Mouse (Mus musculus) neural tube, embryonic 10.5 days (tissue): Measurements from ENCODE around the gene Ogfod3.

Source experiments
- DNase-seq: peaks from one replicate; pipeline ENCODE4 v3.0.0-alpha.2; 2017; ENCODE audit warnings: low spot score; ENCODE audit errors: extremely low spot score

The Ogfod3 gene

DNA sequence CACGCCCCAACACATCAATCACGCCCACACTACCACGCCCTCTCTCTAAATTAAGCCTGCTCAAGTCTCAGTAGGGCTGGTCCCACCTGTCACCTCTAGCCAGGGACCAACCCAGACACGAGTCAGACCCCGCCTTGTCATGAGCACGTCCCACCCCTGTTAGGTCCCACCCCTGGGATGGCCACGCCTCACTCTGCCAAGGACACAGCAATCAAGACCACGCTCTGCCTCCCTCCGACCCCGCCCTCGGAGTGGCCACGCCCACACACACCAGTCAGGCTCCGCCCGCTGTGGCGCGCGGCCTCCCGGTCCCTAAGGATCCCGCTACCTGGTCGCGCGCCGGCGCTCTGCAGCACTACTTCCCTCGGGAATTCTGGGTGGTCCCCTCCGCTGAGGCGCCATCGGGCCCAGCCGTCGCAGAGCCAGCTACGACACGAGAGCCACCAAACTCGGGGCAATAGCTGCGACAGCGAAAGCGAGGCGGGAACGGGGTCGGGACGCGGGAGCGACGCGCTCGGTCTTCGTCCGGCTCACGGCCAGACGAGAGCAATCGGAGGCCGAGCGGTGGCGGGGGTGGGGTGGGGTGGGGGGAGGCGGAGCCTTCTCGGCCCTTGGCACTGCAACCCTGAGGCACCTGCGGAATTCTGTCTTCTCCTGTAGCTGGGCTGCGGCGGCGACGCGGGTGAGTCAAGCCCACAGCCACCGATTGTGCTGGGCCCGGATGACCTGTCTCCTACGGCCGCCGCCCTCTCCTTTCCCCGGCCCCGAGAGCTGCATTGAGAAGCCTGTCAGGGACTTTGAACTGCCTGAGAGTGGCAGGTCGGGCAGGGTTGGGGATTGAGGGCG lies at the start of gene Ogfod3, which contains the start of gene Hexdc:
Gene Ogfod3 (minus strand): TSS at position 551 of the 846 bp plus-strand sequence.
Gene Hexdc (plus strand): TSS at position 273 of the 846 bp plus-strand sequence.
- DNase-seq = peak; percentile 98

DNA sequence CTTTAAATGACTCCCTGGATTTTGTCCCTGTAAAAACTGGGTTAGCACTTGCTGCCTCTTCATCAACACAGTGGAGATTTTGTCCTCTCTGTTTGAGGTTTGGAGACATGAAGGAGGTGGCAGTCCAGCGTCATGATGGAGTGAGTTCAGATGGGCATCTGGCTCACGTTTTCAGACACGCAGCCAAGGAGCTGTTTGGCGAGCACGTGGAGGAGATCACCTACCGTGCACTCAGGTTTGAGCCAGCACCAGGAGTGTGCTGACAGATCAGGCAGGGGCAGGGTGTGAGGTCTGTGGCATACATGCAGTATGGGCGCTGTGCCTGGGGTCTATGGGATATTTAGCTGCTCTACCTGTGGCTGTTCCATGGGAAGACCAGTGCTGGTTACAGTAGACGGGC lies 45.7 kb upstream of the Ogfod3 start:
- DNase-seq = no peak

DNA sequence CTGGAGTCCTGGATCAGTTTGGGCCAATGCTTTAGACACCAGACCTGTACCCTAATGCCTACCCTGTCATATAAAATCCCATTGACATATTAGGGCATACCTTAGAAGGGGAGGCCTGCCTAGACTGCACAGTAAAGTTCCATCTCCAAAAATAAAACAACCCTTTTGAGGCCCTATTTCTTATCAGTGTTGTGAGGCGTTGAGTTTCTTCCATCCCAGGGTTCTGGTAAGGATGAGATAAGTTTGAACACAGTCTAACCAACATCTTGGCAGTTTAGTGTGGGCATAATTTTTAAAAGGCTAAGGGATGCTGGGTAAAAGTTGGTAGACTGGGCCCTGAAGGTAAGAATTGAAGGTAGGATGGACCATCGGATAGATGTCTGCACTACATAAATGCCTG lies 35.2 kb upstream of the Ogfod3 start:
- no peak for DNase-seq

DNA sequence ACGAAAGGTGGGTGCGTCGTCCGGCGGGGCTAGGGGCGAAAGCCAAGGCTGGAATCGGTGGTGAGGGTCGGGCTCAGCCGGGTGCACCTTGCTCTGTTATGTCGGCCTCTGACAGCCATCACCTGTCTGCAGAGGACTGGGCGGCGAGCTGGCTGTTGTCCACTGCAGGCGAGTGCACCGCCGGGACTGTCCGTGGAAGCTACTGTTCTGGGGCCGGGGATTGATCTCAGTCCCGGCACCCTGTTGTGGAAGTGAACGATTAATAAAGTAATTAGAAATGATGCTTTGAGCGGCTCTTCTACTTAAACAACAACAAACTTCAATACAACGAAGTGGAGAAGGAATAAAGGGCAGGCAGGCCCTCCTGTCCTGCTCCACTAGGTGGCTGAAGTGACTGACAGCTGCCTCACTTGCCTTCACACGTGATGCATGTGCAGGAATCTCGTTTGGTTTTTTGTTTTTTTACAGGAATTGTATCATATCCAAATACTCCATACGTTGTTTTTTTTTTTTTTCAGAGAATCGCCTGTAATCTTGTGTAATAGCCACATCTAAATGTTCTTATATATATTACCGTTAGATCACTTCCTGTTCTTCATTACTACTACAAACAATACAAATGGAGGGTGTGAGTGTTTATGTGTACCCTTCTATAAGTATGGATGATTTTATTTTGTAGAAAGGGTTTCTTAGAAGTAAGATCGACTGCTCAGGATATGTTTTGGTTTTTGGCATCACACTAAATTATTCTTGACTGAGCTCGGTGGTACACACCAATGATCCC lies 33.0 kb upstream of the Ogfod3 start:
- DNase-seq = no peak

DNA sequence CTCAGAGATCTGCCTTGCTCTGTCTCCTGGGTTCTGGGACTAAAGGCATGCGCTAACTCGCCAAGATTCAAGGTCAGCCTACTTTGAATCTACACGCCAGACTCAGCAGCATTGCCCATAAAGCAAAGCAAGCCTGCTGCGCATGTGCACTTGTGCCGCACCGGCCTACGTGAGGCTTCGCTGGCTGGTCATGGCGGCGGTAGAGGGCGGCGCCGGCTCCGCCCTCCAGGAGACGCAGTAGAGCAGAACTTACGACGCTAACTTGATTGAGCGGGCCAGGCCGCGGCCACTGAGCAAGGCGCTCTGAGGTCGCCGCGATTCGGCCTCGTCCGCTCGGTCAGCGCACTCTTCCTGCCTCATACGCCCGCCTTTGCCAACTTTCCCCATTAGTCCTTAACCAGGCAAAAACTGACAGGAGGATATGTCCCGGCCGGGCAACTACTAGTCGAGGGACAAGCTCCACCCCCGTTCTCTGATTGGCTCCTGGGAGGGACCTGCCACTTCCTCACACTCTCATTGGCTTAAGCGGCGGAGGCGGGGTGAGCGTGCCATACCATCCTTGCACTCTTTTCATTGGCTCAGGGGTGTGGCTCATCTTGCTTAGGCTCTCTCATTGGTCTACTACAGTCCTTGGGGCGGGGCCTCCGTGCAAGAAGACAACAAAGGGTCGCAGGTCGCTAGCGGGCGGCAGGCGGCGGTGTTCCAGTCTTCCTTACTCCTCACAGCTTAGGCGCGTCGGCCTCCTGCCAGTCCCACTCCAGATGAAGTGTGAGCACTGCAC lies 32.2 kb upstream of the Ogfod3 start, which contains the start of gene Narf:
Gene Narf (plus strand): TSS at position 690 of the 781 bp plus-strand sequence.
- peak; percentile 99 for DNase-seq

DNA sequence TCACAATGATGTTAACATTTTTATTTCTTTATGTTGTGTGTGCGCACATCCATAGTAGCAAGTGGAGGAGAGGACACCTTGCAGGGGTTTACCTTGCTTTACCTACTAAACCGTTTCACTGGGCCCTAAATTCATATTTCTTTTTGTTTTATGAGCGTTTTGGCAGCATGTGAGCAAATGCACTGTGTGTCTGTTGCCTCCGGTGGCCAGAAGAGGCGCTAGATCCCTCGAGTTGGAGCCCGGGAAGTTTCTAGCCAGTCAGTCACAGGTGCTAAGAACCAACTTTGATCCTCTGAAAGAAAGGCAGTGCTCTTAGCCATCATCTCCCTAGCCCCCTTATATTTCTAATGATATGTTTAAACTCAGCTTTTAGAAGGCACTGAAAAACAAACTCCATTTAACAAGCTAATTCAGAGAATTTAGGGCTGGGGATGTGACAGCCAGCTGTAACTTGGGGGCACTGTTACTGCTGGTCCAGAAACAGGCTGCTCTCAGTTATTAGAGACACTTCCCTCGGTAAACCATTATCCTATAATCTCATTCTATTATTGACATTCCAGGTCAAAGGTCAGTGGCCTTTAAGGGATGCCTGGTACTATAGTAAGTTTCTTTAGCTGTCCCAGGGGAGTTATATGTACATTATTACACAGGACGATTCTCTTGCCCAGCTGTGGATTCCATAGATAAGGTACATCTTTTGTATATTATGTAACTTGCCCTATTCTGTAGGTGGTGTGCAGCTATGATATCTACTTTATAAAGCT lies 31.1 kb upstream of the Ogfod3 start:
- DNase-seq = peak; percentile 33

DNA sequence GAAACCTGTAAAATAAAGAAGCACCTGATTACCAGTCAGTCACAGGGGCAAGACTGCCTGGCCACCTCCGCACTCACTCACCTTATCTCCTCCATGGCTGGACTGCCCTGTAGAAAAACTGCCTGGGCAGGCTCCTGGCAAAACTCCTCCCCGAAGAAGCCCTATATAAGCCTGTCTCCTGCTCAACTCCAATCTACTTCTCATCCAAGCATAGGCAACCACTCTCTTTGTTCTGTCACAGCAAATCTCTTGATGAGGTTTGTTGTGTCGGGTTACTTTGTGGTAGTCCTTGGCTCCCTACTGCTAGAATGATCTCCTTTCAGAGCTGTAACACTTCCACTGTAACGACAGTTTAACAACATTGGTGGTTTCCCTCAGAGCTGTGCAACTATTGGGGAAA lies 28.2 kb upstream of the Ogfod3 start:
- no peak for DNase-seq

DNA sequence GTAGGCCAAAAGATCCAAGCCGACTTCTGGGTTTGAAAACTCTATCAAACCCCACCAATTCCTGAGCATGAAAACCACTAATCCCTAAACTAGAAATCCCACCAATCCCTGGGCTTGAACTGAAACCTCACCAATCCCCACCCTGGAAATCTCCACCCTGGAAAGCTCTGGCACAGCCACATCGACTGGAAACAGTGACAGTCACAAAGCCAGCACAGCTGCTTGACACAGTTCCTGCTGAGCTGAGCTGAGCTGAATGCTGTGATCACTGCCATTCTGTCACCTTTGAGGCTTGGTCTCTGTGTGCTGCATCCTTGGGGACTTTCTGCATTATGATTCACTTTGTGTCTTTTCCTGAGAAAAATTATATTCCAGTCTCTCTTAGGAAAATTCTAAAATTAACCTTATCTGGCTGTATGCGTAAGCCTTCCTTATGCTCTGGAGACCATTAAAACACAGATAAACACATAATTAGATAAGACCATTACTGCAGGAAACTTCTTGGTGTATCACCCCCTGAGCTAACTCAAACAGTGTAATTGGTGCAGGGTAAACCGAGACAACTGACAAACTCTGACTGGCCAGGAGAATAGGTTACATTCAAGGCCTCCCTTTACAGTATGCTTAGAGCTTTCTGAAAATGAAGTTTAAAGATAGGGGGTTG lies 27.2 kb upstream of the Ogfod3 start:
- DNase-seq = no peak

DNA sequence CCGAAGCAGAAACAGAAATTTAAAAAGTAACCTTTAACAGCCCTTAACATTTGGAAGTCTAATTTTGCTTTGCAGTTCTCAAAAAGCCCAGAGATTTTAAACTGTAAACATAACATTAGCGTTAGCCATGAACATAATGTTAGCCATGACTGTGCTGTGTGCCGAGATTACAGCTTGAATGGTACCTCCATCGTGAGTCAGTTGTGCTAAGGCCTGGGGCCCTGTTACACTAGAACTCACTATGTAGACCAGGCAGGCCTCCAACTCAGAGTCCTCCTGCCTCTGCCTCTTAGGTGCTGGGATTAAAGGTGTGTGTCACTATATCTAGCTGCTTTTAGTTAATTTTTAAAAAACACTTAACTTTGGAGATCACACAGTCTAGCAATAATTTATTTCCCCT lies 26.7 kb upstream of the Ogfod3 start:
- DNase-seq = no peak

DNA sequence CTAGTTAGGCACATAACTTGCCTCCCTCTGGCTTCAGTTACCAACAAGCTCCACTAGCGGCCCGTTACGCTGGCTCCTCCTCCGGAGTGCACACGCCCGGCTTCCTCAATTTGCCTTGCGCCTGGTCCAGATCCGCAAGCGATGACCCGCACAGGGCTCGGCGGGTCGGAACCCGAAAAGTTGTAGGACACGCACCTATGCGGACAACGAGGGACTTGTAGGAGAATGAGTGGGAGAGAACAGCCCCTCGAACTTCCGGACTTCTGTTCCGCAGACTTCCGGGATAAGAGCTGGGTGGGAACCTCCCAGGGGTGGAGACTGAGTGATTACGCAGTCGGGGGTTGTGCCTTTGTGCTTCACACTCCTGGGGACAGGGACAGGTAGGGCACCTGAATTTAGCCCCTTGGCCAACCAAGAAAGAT lies 24.5 kb upstream of the Ogfod3 start, which contains the start of gene Cybc1:
Gene Cybc1 (minus strand): TSS at position 305 of the 422 bp plus-strand sequence.
- DNase-seq = peak; percentile 74

DNA sequence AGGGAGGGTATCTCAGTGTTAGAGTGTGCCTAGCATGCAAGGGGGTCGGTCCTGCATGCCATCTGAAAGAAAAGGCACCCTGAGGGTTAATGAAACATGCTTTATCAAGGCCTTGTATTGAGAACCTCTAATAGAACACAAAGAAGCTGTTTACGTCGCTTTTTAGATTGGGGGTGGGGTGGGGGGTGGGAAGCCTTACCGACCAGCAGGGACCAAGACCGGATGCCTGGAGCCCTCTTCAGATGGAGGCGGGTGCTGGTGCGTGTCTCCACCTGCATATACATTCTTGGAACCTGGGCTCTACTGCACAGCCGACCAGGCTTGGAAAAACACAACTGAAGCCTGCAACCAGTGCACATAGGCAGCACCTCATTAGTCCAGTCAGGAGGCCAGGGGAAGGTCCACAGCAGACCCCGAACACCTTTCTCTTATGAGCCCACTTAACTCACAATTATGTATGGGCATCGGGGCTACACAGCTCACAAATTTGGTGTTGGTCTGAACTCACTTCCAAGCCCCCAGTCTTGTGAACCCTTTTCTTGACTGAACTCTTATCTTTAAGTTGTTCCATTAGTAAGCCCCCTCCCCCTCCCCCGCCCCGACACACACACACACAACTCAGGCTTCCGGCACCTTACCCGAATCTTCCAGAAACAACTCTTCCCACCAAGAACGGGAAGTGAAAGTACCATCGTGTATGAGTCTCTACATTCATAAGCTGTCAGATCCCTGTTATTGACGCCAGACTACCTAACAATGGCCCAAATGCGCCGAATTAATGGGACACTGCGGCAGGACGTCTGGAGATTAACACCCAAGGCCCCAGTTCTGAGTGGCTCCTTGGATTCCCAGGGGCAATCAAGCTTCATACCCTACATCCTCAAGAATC lies 23.9 kb upstream of the Ogfod3 start:
- peak; percentile 20 for DNase-seq

DNA sequence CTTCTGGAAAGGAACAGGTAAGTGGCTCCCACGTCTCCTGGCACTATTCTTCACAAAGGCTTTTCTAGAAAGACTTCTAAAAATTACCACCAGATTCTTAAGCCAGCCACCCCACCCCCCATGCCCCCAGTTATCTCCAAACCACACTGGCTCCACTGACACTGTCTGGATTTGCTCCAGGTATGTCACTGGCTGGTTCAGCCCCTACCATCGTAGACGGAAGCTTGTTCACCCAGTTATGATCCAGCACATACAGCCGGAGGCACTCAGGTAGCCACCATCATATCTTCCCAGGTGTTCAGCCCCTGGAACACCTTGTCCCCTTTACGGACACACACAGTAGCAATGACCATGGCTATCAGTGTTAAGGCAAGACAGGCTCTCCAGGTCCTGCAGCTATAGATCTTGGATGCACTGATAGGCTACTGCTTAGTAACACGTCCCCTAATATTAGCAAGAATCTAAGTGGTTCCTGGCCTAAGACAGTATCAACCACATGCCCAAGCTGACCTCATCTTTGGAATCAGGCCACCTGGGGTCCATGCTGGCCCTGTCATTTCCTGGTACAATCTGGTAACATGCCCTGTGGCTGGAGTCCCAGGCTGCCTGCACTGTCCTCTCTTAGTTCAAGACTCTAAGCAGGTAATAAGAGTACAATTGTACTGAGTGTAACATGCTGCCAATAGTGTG lies 17.0 kb upstream of the Ogfod3 start:
- no peak for DNase-seq

DNA sequence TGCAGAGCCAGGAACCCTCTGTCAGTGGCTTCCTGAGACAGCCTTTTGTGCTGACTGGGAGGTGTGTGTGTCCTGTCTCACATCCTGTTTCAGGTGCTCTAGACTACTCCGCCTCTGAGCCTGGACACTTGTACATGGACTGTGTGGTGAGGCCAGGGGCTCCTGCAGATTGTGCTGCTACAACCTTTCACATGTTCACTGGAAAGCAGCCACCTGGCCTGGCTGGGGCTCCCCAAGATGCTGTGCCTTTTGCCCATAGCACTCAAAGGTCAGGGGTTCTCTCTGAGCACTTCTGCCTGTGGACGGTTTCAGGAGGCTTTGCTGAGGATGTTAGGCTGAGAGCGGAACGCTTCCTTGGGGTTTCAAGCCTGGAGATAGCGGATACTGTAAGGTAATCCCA lies 16.3 kb upstream of the Ogfod3 start:
- no peak for DNase-seq

DNA sequence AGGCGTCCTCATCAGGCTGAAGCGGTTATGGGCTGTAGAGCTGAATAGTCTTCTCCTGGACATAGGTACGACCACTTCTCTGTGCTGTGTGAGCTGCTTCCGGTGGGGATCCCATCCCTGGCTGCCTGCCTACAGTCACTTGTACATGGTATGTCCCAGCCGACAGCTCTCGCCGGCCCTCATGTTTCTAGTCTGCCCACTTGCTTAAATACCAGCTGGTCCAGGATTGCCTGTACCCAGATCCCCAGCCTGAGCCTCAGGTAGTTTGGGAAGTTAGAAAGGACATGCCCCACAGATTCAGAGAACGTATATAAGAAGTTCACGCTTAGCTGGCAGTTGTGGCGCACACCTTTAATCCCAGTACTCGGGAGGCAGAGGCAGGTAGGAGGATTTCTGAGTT lies 15.3 kb upstream of the Ogfod3 start:
- no peak for DNase-seq

DNA sequence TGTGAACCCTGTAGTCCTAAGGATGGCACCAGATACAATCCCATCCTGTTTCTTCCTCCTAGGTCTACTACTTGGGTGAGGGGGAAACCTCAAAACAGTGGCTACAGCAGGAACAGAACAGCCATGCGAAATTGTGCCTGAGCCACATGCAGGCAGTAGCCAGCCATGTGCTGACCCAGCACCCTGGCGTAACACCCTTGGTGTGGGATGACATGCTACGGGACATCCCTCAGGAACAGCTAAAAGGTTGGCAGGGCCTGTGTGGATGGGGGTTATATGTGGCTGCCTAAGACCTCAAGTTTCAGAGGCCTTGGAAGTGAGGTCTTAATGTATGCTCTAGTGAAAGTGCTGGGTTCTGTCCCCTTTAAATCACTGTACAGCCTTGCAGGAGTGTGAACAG lies 12.3 kb upstream of the Ogfod3 start:
- no peak for DNase-seq

DNA sequence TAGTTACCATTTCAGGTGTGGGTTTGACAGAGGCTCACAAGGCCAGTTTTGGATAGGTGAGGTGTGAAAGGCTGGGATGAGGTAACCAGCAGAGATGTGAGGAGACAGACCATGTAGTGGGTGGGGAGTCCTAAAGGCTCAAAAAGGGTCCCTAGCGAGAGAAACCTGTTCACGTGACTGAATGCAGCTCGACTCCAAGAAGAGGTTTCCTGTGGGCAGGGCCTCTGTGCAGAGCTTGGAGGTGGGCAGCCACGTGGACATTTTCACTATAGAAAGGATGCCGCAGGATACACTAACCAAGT lies 701 bp downstream of the Ogfod3 start:
- DNase-seq = no peak

DNA sequence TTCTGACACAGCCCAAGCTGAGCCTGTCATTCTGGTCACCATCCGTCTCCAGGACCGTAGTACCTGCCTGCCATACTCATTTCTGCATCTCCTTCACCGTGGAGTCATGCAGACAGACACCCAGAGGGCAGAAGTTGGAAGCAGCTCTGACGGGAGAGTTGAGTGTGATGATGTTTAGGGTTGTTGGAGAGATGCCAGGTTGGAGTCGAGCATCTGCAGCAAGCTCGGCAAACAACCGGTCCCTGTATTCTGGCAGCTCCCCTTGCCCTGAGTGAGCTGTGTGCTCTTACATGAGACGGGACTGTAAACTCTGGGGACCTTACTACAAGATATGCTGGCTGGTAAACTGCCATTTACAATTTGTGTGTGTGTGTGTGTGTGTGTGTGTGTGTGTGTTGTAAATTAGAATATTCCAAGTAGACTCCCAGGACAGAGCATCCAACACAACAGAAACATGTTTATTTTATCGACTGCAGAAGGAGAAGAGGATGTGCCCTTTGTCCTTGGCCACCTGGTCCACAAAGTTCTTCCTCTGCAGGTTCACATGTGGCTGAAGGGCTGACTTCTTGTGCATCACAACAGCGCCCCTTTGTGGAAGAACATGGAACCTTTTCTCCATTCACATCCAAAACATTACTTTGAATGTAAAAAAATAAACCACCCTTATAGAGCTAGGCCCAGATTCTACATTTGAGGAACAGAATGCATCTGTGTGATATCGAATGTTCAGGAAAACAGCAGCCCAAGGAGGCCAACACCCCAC lies 2.9 kb downstream of the Ogfod3 start:
- no peak for DNase-seq

DNA sequence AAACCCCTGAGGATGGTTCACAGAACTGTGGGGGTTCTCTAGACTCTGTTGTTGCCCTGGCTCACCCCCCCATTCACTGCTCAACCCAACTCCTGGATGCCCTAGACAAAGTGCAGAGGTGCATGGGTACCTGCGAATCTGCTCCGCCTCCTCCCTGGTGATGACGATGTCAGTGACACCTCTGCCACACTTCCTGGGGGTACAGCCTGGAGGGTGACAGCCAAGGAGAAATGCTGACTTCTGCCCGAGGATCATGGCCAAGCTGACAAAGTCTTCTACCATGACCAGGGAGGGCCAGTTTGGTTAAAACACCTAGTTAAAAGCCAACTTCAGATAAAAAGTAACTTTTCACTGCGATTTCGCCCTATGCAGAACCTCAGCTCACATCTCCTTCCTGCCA lies 3.7 kb downstream of the Ogfod3 start:
- DNase-seq = no peak
